Mouse (Mus musculus) megakaryocyte progenitor cell, adult 5-6 weeks (primary cell): ENCODE results near the gene Hpcal4. TPM values are rescaled to one million over a fixed set of nuclear protein-coding genes. Genes with fewer than 3 reads are reported as not detected.

Source experiments
- ATAC-seq: replicated peaks from 2 replicates; pipeline ENCODE4 v1.8.0; 2016; ENCODE audit warnings: mild to moderate bottlenecking, moderate TSS enrichment, inconsistent platforms; ENCODE audit not compliant: poor library complexity
- total RNA-seq, 2 experiments: library from RNA; stranded (forward) in 1 of 2; stranded (reverse) in 1 of 2; fragments of 157-497, 149-512 nt in 1 of 2; fragments of 200-1000 nt in 1 of 2; gene quantifications; 2 replicates each; pipeline versions ENCODE4 v1.2.3 to v1.2.4; 2015 to 2017

Gene Hpcal4
- total RNA-seq, 2 experiments from 2014 or later = not detected

DNA sequence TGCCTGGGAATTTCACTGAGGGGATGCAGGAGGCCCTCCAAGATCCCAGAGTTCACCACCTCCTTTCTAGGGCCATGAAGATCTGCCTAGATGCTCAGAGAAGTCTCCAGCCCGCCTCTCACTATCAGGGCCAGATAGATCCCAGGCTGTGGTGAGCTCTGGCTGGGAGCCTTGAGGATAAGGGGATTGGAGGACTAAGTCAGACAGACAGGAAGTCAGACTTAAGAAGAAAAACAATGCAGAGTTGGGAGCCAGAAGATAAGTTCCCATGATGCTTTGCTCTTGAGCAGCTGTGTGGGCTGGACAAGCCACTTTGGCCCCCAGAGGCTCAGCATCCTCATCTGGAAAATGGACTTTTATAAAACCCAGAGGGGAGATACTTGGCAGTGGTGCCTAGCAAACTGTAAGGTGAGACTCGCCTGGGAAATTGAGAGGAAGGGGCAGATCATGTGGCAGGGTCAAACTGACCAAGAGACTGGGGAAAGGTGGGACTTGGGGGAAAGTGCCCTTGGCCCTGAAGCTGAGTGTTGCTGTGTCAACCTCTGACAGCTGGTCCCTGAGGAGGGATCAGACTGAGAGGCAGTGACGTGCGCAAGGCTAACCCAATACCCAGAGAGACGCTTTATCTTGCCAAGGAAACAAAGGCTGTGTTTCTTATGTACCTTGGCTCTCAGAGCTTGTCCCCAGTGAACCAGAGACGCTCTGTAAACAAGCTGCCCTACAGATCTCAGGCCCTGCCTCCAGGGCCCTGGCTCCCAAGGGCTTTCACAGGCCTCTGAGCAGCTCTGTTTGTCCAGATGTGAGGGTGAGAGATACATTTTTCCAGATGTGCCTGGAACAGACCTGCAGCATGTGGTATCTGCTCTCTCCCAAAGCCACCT is 54.6 kb downstream of the Hpcal4 start:
- ATAC-seq = no peak

DNA sequence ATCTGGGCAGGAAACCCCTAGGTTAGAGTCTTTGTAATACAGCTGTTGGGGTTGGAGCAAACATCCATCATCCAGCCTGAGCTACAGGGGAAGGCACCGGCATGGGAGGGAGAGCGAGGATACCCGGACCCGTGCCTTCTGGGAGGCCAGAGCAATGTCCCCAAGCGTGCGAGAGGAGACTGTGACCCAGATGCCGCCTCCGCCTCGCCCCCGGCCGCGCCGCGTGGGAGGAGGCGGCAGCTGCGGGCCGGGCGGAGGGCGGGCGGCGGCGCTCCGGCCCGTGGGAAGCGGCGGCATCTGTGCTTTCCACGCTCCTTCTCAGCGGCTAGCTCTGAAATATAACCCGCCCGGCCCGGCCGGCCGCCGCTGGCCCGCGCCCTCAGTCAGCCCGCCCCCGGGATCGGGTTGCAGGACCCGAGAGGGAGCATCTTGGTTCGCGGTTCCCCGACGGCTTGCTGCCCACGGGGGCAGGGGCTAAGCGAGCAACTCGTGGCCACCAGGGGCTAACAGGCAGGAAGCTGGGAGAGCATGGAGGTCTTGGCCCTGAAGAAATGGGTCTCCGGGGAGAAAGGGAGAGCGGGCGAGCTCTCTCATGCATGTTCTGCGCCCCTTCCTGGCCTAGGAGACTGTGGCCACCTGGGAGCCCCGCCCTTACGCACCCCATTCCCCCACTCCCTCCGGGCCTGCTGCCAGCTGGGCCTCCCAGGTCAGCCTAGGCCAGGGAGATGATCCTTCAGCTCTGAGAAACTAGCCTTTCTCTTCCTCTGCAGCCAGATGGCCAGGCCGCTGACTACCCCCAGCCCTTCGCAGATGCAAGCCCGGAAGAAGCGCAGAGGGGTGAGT is 56.6 kb downstream of the Hpcal4 start:
- no peak for ATAC-seq

Other genes with a start within 250 kb of the Hpcal4 start
- 0.10 and 0.22 TPM in 2 replicates for gene Mfsd2a, start 222.0 kb upstream of the Hpcal4 start, total RNA-seq (2015)
- gene Mfsd2a, start 222.0 kb upstream of the Hpcal4 start, total RNA-seq (2017) = 0.20 TPM in 1 of 2 replicates, not detected in the other
- gene Mycl, start 187.6 kb upstream of the Hpcal4 start, total RNA-seq (2015) = 0.12 and 0.54 TPM in 2 replicates
- 0.54 and 2.0 TPM in 2 replicates for gene Mycl, start 187.6 kb upstream of the Hpcal4 start, total RNA-seq (2017)
- gene Trit1, start 166.6 kb upstream of the Hpcal4 start, total RNA-seq (2015) = 11.3 and 14.5 TPM in 2 replicates
- gene Trit1, start 166.6 kb upstream of the Hpcal4 start, total RNA-seq (2017) = 19.3 and 26.1 TPM in 2 replicates
- not detected in 2 replicates for gene Bmp8b, start 78.1 kb upstream of the Hpcal4 start, total RNA-seq (2015)
- gene Bmp8b, start 78.1 kb upstream of the Hpcal4 start, total RNA-seq (2017) = not detected in 2 replicates
- gene Oxct2b, start 67.0 kb upstream of the Hpcal4 start, total RNA-seq (2015) = not detected in 2 replicates
- not detected in 2 replicates for gene Oxct2b, start 67.0 kb upstream of the Hpcal4 start, total RNA-seq (2017)
- 38.5 and 52.5 TPM in 2 replicates for gene Ppie, start 43.3 kb upstream of the Hpcal4 start, total RNA-seq (2015)
- gene Ppie, start 43.3 kb upstream of the Hpcal4 start, total RNA-seq (2017) = 64.9 and 74.0 TPM in 2 replicates
- not detected in 2 replicates for gene Nt5c1a, start 18.3 kb downstream of the Hpcal4 start, total RNA-seq (2015)
- 0.88 TPM in 1 of 2 replicates, not detected in the other for gene Nt5c1a, start 18.3 kb downstream of the Hpcal4 start, total RNA-seq (2017)
- gene Heyl, start 50.3 kb downstream of the Hpcal4 start, total RNA-seq (2015) = not detected in 2 replicates
- not detected in 2 replicates for gene Heyl, start 50.3 kb downstream of the Hpcal4 start, total RNA-seq (2017)
- 141 and 168 TPM in 2 replicates for gene Pabpc4, start 79.1 kb downstream of the Hpcal4 start, total RNA-seq (2015)
- gene Pabpc4, start 79.1 kb downstream of the Hpcal4 start, total RNA-seq (2017) = 118 and 136 TPM in 2 replicates
- gene Oxct2a, start 140.4 kb downstream of the Hpcal4 start, total RNA-seq (2015) = not detected in 2 replicates
- not detected in 2 replicates for gene Oxct2a, start 140.4 kb downstream of the Hpcal4 start, total RNA-seq (2017)
- 0.17 TPM in 1 of 2 replicates, not detected in the other for gene Bmp8a, start 160.0 kb downstream of the Hpcal4 start, total RNA-seq (2015)
- gene Bmp8a, start 160.0 kb downstream of the Hpcal4 start, total RNA-seq (2017) = 0.12 TPM in 1 of 2 replicates, not detected in the other